Mouse (Mus musculus) hindbrain, postnatal 0 days (tissue): ENCODE measurements at regions not wholly inside any gene's neighbourhood (a gene's known extent, or its start where the extent isn't known, plus 50 kb on each side); places are given as distances from the start of the nearest gene placed in this dataset.
A peak's percentile ranks its signal among the peaks of the same experiment; 100 is the strongest.

ENCODE experiments used
- ATAC-seq: fragments of 200-750 bp; cut with Nextera tagmentation; 2 replicates; pipeline ENCODE4 v1.8.0; 2017; ENCODE audit warnings: mild to moderate bottlenecking, moderate TSS enrichment, moderate library complexity
- DNase-seq: peaks from one replicate; pipeline ENCODE4 v3.0.0-alpha.2; 2015; ENCODE audit warnings: low spot score
- H3K27ac ChIP-seq: fragments of 300-500 bp; sonication (generic); 2 replicates; pipeline ENCODE4 v1.5.1; 2014; ENCODE audit warnings: mild to moderate bottlenecking
- H3K27me3 ChIP-seq: fragments of 300-500 bp; sonication (generic); 2 replicates; pipeline ENCODE4 v1.6.1; 2014; ENCODE audit warnings: low read length, mixed read lengths; ENCODE audit not compliant: insufficient read depth
- H3K36me3 ChIP-seq: fragments of 300-500 bp; sonication (generic); 2 replicates; pipeline ENCODE4 v1.6.1; 2014; ENCODE audit warnings: low read length, mixed read lengths; ENCODE audit not compliant: insufficient read depth
- H3K4me1 ChIP-seq: fragments of 300-500 bp; sonication (generic); 2 replicates; pipeline ENCODE4 v1.6.1; 2014; ENCODE audit warnings: antibody characterized with exemption, low read length, mixed read lengths; ENCODE audit not compliant: insufficient read depth
- H3K4me2 ChIP-seq: fragments of 300-500 bp; sonication (generic); 2 replicates; pipeline ENCODE4 v1.6.1; 2014; ENCODE audit warnings: low read depth, mild to moderate bottlenecking, low read length, moderate library complexity, mixed read lengths
- H3K4me3 ChIP-seq: fragments of 300-500 bp; sonication (generic); 2 replicates; pipeline ENCODE4 v1.5.1; 2014; ENCODE audit warnings: low read length
- H3K9ac ChIP-seq: fragments of 300-500 bp; sonication (generic); replicated peaks from 2 replicates; pipeline ENCODE4 v1.6.1; 2014; ENCODE audit warnings: mild to moderate bottlenecking, low read length, moderate library complexity, mixed read lengths
- H3K9me3 ChIP-seq: fragments of 300-500 bp; sonication (generic); 2 replicates; pipeline ENCODE4 v1.6.1; 2016; ENCODE audit warnings: low read length, mixed read lengths
- CTCF ChIP-seq: IDR thresholded peaks from 2 replicates; pipeline ENCODE4 v1.5.1; 2016; ENCODE audit warnings: antibody characterized with exemption, control low read depth, low read depth
- WGBS: fragments of 180-500 bp; shearing (Covaris S2); extraction: QIAGEN DNeasy Blood & Tissue Kit; methylation state at CpG from one replicate; pipeline ENCODE4 v1.1.7; 2014; 5-methylcytosine and 5-hydroxymethylcytosine counted together

GRCm38 (mm10) chr4:18620361-18620760 lies 984.9 kb upstream of the Gm12353 start:
- H3K9me3 ChIP-seq, result no peaks in the 10 kb centered on the region
- H3K27me3 ChIP-seq, result no peaks in the 10 kb centered on the region
- no peak for TF ChIP-seq CTCF
- no peak overlapping the region for H3K4me2 ChIP-seq
- ATAC-seq, result no peak
- no peaks in the 10 kb centered on the region for H3K4me1 ChIP-seq
- no peaks in the 10 kb centered on the region for H3K36me3 ChIP-seq
- no peak overlapping the region for H3K4me3 ChIP-seq
- H3K9ac ChIP-seq, result no peak overlapping the region
- no peak overlapping the region for H3K27ac ChIP-seq
- no peak for DNase-seq

GRCm38 (mm10) chr4:18639035-18639434 lies 966.2 kb upstream of the Gm12353 start:
- H3K9me3 ChIP-seq, result no peaks in the 10 kb centered on the region
- H3K27me3 ChIP-seq, result no peaks in the 10 kb centered on the region
- no peak overlapping the region for H3K4me2 ChIP-seq
- no peak for ATAC-seq
- no peak overlapping the region for H3K9ac ChIP-seq
- H3K36me3 ChIP-seq, result no peaks in the 10 kb centered on the region
- DNase-seq, result no peak
- H3K27ac ChIP-seq, result no peak overlapping the region
- no peak for TF ChIP-seq CTCF
- no peaks in the 10 kb centered on the region for H3K4me1 ChIP-seq
- H3K4me3 ChIP-seq, result no peak overlapping the region
- 95% methylated on average over 2 of the region's 2 CpGs for WGBS

- Histone ChIP-seq H3K4me2 (no peak overlapping the region), H3K9ac (no peak overlapping the region), H3K27me3 (no peaks in the 10 kb centered on the region), H3K4me3 (no peak overlapping the region), H3K36me3 (no peaks in the 10 kb centered on the region), H3K4me1 (no peaks in the 10 kb centered on the region), H3K27ac (no peak overlapping the region), H3K9me3 (no peaks in the 10 kb centered on the region)
- DNase-seq (peak; percentile 63), ATAC-seq (no peak)
- WGBS, result 30% methylated on average over 1 of the region's 1 CpGs
- peak; percentile 53 for TF ChIP-seq CTCF
Observed at GRCm38 (mm10) chr4:18649153-18649552, 956.1 kb upstream of the Gm12353 start.

GRCm38 (mm10) chr4:18685891-18686544 lies 919.2 kb upstream of the Gm12353 start:
- Histone ChIP-seq H3K27me3 (no peaks in the 10 kb centered on the region), H3K9ac (no peak overlapping the region), H3K36me3 (no peaks in the 10 kb centered on the region), H3K4me3 (no peak overlapping the region), H3K9me3 (no peaks in the 10 kb centered on the region), H3K27ac (no peak overlapping the region), H3K4me2 (no peak overlapping the region), H3K4me1 (no peaks in the 10 kb centered on the region)
- no peak for TF ChIP-seq CTCF
- no peak for DNase-seq
- no peak for ATAC-seq
- WGBS, result 57% methylated on average over 3 of the region's 3 CpGs

- Histone ChIP-seq H3K9ac (no peak overlapping the region), H3K27ac (no peak overlapping the region), H3K4me3 (no peak overlapping the region), H3K27me3 (no peaks in the 10 kb centered on the region), H3K36me3 (no peaks in the 10 kb centered on the region), H3K9me3 (no peaks in the 10 kb centered on the region), H3K4me1 (no peaks in the 10 kb centered on the region), H3K4me2 (no peak overlapping the region)
- no peak for TF ChIP-seq CTCF
- ATAC-seq (no peak), DNase-seq (no peak)
Observed at GRCm38 (mm10) chr4:18694076-18694475, 911.2 kb upstream of the Gm12353 start.

- Histone ChIP-seq H3K27me3 (no peaks in the 10 kb centered on the region), H3K36me3 (no peaks in the 10 kb centered on the region), H3K4me2 (no peak overlapping the region), H3K4me1 (no peaks in the 10 kb centered on the region), H3K4me3 (no peak overlapping the region), H3K27ac (no peak overlapping the region), H3K9ac (no peak overlapping the region), H3K9me3 (no peaks in the 10 kb centered on the region)
- no peak for TF ChIP-seq CTCF
- DNase-seq, result no peak
- 46% methylated on average over 3 of the region's 3 CpGs for WGBS
- ATAC-seq, result no peak
Observed at GRCm38 (mm10) chr4:18696246-18696645, 909.0 kb upstream of the Gm12353 start.

GRCm38 (mm10) chr4:18744241-18744640 lies 861.0 kb upstream of the Gm12353 start:
- TF ChIP-seq CTCF, result no peak
- no peak overlapping the region for H3K27ac ChIP-seq
- WGBS, result 87% methylated on average over 3 of the region's 3 CpGs

More at GRCm38 (mm10) chr4:18744241-18744640, 861.0 kb upstream of the Gm12353 start:
- Histone ChIP-seq H3K4me2 (no peak overlapping the region), H3K4me1 (no peaks in the 10 kb centered on the region), H3K9me3 (no peaks in the 10 kb centered on the region), H3K36me3 (no peaks in the 10 kb centered on the region), H3K27me3 (no peaks in the 10 kb centered on the region), H3K9ac (no peak overlapping the region), H3K4me3 (no peak overlapping the region)
- no peak for ATAC-seq
- no peak for DNase-seq
